Mouse (Mus musculus) heart, embryonic 13.5 days (tissue): Measurements from ENCODE around the gene Epha6. TPM values are rescaled to one million over a fixed set of nuclear protein-coding genes. Genes with fewer than 3 reads are reported as not detected.
A peak's percentile ranks its signal among the peaks of the same experiment; 100 is the strongest.

ENCODE experiments used
- ATAC-seq: fragments of 200-750 bp; cut with Nextera tagmentation; 2 replicates; pipeline ENCODE4 v1.8.0; 2017; ENCODE audit warnings: moderate TSS enrichment; ENCODE audit not compliant: insufficient number of reproducible peaks, low FRiP score, low TSS enrichment; ENCODE audit errors: extremely low read depth
- H3K27ac ChIP-seq: fragments of 300-500 bp; sonication (generic); replicated peaks from 2 replicates; pipeline ENCODE4 v1.5.1; 2015; ENCODE audit warnings: moderate library complexity, mild to moderate bottlenecking, inconsistent platforms
- H3K27me3 ChIP-seq: fragments of 300-500 bp; sonication (generic); replicated peaks from 2 replicates; pipeline ENCODE4 v1.6.1; 2015; ENCODE audit warnings: mild to moderate bottlenecking, inconsistent platforms
- H3K36me3 ChIP-seq: fragments of 300-500 bp; sonication (generic); 2 replicates; pipeline ENCODE4 v1.6.1; 2015; ENCODE audit warnings: mild to moderate bottlenecking, inconsistent platforms
- H3K4me1 ChIP-seq: fragments of 300-500 bp; sonication (generic); 2 replicates; pipeline ENCODE4 v1.6.1; 2015; ENCODE audit warnings: inconsistent platforms
- H3K4me2 ChIP-seq: fragments of 300-500 bp; sonication (generic); 2 replicates; pipeline ENCODE4 v1.6.1; 2015; ENCODE audit warnings: inconsistent platforms, mild to moderate bottlenecking, moderate library complexity
- H3K4me3 ChIP-seq: fragments of 300-500 bp; sonication (generic); 2 replicates; pipeline ENCODE4 v1.5.1; 2015; ENCODE audit warnings: moderate library complexity, mild to moderate bottlenecking, inconsistent platforms
- H3K9ac ChIP-seq: fragments of 300-500 bp; sonication (generic); 2 replicates; pipeline ENCODE4 v1.6.1; 2015; ENCODE audit warnings: inconsistent platforms, mild to moderate bottlenecking, moderate library complexity
- H3K9me3 ChIP-seq: fragments of 300-500 bp; sonication (generic); 2 replicates; pipeline ENCODE4 v1.6.1; 2016; ENCODE audit warnings: inconsistent platforms
- WGBS: fragments of 180-500 bp; shearing (Covaris S2); methylation state at CpG from one replicate; pipeline ENCODE4 v1.1.7; 2015; ENCODE audit warnings: mixed read lengths; 5-methylcytosine and 5-hydroxymethylcytosine counted together
- polyA plus RNA-seq: library from polyadenylated mRNA; unstranded; fragments of >200 nt; fragmentation: Nextera tagmentation; extraction: Ambion mirVana; gene quantifications from 2 replicates; pipeline ENCODE4 v1.2.1, GENCODE M21; 2015

Epha6 gene
- polyA plus RNA-seq, 1 experiment from 2014 or later: not detected

DNA sequence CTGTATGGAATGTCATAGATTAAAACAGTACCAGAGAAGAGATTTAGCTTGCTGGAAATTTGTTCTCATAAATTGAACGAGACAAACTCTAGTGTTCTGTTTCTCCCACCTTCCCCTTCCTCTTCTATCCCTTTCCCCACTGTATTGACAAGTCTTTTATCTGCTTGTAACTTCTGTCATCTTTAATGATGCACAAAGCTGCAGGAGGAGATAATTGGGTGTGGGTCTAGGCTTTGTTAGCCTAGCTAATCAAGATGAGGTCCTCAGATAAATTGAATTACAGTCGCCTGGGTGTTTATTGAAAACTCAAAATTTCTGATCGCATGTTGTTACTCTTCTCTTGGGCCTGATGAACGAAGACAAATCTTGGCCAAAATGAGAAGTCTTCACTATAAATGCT, 844.5 kb downstream of the Epha6 start:
- H3K4me2 ChIP-seq: no peak overlapping the region
- H3K36me3 ChIP-seq: no peaks in the 10 kb centered on the region
- no peak overlapping the region for H3K9ac ChIP-seq
- 61% methylated on average over 4 of the region's 4 CpGs for WGBS
- no peaks in the 10 kb centered on the region for H3K4me1 ChIP-seq
- H3K9me3 ChIP-seq: no peaks in the 10 kb centered on the region
- H3K4me3 ChIP-seq: no peak overlapping the region
- no peaks in the 10 kb centered on the region for H3K27me3 ChIP-seq
- no peak for ATAC-seq
- H3K27ac ChIP-seq: no peak overlapping the region

DNA sequence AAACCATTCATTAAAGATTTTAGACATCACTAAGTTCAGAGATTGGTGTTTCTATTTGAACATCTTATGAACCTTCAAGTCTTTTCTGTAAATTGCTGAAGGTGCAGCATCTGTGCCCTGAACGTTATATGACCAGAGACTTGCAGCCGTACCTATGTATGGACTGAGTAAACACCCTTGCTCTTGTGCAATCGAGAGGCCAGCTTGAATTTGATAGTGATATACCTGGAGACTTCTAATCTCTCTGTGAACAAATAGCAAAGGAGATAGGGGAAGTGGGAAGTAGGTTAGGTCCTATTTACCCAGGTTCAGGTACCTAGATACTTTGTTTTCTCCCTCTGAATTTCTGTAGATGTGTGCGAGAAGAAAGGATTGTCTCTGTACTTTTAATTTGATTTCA, 854.4 kb downstream of the Epha6 start:
- Histone ChIP-seq H3K4me1 (no peaks in the 10 kb centered on the region), H3K4me3 (no peak overlapping the region), H3K27me3 (no peaks in the 10 kb centered on the region), H3K9ac (no peak overlapping the region), H3K4me2 (no peak overlapping the region), H3K9me3 (no peaks in the 10 kb centered on the region), H3K27ac (no peak overlapping the region), H3K36me3 (no peaks in the 10 kb centered on the region)
- 67% methylated on average over 4 of the region's 4 CpGs for WGBS
- no peak for ATAC-seq

DNA sequence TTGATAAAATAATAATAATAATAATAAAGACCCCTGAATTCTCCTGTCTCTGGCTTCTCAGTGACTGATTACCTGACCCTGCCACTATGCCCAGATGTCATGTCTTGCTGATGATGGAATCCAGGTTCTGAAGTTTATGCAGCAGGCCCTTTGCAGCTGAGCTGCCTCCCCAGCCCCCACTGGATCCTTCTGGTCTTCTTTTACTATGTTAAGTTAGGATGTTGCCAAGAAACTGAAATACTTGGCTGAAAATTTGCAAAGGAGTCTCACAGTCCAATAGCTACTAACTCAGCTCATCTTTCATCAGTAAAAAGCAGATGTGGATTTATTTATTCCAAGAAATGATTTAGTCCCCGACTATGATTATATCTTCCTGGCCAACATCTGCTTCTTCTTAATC, 861.7 kb downstream of the Epha6 start:
- Histone ChIP-seq H3K4me2 (no peak overlapping the region), H3K9ac (no peak overlapping the region), H3K4me1 (no peaks in the 10 kb centered on the region), H3K36me3 (no peaks in the 10 kb centered on the region), H3K27ac (no peak overlapping the region), H3K4me3 (no peak overlapping the region), H3K27me3 (no peaks in the 10 kb centered on the region), H3K9me3 (no peaks in the 10 kb centered on the region)
- ATAC-seq: no peak
- WGBS: 80% methylated on average over 1 of the region's 1 CpGs

DNA sequence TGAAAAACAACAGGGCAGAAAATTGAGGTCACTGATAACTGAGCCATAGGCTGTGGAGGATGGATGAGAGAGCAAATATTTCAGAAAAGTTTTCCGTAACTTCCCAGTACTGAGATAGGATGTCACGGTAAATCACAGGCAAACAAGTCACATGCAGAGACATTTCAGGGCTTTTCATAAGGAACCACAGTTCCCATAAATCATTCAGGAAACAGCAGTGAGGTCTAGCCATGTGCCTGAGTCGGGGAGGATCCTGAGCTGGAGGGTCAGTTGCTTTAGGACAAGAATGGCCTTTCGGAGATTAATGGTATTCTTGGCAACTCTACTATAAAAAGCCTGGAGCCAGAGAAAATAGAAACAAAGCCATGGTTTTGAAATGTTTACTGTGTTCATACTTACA, 889.8 kb downstream of the Epha6 start:
- ATAC-seq: no peak
- Histone ChIP-seq H3K9me3 (no peaks in the 10 kb centered on the region), H3K9ac (no peak overlapping the region), H3K4me1 (no peaks in the 10 kb centered on the region), H3K4me2 (no peak overlapping the region), H3K27me3 (no peaks in the 10 kb centered on the region), H3K4me3 (no peak overlapping the region), H3K27ac (no peak overlapping the region), H3K36me3 (no peaks in the 10 kb centered on the region)
- 86% methylated on average over 4 of the region's 4 CpGs for WGBS

DNA sequence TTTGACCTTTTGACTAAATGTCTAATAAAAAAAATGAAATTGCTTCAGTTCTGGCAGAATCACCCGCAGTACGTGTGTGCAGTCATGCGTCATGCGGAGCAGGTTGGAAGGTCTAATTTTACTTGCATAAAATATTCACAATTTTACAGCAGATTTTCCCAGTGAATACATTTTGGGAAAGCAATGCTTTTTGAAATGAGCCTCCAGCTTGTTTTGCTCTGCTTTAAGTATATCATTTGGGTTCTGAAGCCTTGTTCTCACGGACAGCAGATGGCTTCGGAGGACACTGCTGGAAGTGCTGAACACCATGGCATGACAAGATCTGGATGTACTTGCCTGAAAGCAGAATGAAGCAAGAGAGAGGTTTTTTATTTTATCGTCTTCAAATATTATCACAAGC, 912.1 kb downstream of the Epha6 start:
- H3K36me3 ChIP-seq: no peaks in the 10 kb centered on the region
- no peak for ATAC-seq
- no peak overlapping the region for H3K9ac ChIP-seq
- H3K27ac ChIP-seq: no peak overlapping the region
- no peaks in the 10 kb centered on the region for H3K9me3 ChIP-seq
- 83% methylated on average over 7 of the region's 7 CpGs for WGBS
- H3K4me2 ChIP-seq: no peak overlapping the region
- H3K27me3 ChIP-seq: no peaks in the 10 kb centered on the region
- H3K4me1 ChIP-seq: no peaks in the 10 kb centered on the region
- H3K4me3 ChIP-seq: no peak overlapping the region

DNA sequence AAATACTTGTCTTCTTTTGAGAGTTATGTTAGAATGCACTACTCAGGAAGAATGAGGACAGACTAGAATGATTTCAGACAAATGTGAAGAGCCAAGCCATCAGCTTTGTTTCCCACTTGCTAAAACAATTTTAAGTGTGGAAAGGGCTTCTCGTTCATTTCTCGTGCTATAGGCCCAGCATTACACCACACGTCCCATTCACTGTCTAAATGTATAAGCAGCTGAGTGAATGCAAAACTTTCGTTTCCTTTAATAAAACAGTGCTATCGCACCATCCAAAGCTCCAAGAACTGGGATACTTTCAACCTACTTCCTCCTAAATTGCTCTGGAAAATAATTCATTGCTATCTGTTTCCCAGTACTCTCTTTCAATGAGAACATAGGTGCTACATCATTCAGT, 916.2 kb downstream of the Epha6 start:
- ATAC-seq: no peak
- Histone ChIP-seq H3K4me3 (no peak overlapping the region), H3K9ac (no peak overlapping the region), H3K9me3 (no peaks in the 10 kb centered on the region), H3K4me1 (no peaks in the 10 kb centered on the region), H3K27me3 (no peaks in the 10 kb centered on the region), H3K4me2 (no peak overlapping the region), H3K27ac (no peak overlapping the region), H3K36me3 (no peaks in the 10 kb centered on the region)
- WGBS: 73% methylated on average over 5 of the region's 5 CpGs

DNA sequence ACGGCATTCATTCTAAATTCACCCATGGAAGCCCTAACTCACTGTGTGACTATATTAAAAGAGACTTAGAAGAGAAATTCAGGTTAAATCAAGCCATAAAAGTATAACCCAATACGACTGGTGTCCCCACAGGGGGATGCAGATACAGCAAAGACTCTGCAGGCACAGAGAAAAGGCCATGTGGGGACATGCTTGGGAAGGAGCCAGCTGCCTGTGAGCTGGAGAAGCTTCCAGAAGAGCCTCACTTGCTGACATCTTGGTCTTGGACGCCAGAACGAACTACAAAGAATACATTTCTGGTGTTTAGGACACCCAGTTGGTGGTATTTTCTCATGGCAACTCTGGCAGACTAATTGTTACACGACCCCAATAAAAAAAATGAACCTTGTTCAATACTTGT, 920.2 kb downstream of the Epha6 start:
- no peaks in the 10 kb centered on the region for H3K27me3 ChIP-seq
- no peak overlapping the region for H3K4me3 ChIP-seq
- ATAC-seq: no peak
- no peak overlapping the region for H3K9ac ChIP-seq
- H3K4me1 ChIP-seq: no peaks in the 10 kb centered on the region
- WGBS: 54% methylated on average over 5 of the region's 5 CpGs
- no peak overlapping the region for H3K27ac ChIP-seq
- no peaks in the 10 kb centered on the region for H3K36me3 ChIP-seq
- H3K4me2 ChIP-seq: no peak overlapping the region
- no peaks in the 10 kb centered on the region for H3K9me3 ChIP-seq

DNA sequence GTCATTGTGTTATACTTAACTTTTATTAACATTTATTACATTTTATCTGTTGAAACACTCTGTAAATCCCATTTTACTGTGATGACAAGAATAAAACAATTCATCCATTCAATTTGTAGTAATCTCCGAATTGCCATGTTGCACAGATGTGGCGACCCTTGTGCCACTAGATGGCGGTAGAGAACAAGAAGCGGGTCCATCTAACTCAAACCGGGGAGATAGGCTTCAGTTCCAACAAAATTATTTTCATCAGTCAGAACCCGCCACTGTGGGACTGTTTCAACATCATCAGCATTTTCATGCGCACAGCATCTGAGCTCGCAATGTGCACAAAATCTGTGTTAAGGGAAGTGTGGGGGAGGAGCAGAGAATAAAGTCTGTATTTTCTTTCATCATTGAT, 921.9 kb downstream of the Epha6 start:
- Histone ChIP-seq H3K27me3 (no peaks in the 10 kb centered on the region), H3K4me1 (no peaks in the 10 kb centered on the region), H3K27ac (no peak overlapping the region), H3K9me3 (no peaks in the 10 kb centered on the region), H3K9ac (no peak overlapping the region), H3K4me3 (no peak overlapping the region), H3K36me3 (no peaks in the 10 kb centered on the region), H3K4me2 (no peak overlapping the region)
- no peak for ATAC-seq
- WGBS: 7% methylated on average over 8 of the region's 8 CpGs

DNA sequence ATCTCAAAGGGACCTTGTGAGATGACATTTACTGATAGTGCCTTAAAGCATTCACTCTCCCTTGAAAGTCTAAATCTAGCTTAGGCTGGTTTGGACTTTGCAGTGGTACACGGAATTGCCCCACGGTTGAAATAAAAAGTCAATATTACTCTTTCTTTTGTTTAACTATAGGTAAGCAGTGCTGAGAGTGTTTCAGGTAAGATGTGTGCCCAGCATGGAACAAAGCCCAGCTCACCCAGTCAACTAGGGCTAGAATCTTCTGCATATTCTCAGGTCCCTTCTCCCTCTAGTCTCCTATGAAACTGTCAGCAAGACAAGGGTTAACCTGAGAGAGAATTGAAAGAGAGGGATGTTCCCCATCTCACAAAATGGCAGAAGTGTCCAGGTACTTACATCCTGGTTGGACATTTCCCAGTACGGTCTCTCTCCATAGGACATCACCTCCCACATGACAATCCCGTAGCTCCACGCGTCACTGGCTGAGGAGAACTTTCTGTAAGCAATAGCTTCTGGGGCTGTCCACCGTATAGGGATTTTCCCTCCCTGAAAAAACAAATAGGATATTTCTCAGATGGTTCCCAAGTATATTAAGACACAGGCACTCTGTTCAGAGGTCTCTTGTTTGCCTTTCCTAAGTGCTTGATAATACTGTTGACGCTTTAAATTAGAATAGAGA, 923.0 kb downstream of the Epha6 start:
- Histone ChIP-seq H3K36me3 (no peaks in the 10 kb centered on the region), H3K9me3 (no peaks in the 10 kb centered on the region), H3K27ac (no peak overlapping the region), H3K27me3 (no peaks in the 10 kb centered on the region), H3K9ac (no peak overlapping the region), H3K4me1 (no peaks in the 10 kb centered on the region), H3K4me2 (no peak overlapping the region), H3K4me3 (no peak overlapping the region)
- no peak for ATAC-seq
- WGBS: 77% methylated on average over 8 of the region's 8 CpGs

DNA sequence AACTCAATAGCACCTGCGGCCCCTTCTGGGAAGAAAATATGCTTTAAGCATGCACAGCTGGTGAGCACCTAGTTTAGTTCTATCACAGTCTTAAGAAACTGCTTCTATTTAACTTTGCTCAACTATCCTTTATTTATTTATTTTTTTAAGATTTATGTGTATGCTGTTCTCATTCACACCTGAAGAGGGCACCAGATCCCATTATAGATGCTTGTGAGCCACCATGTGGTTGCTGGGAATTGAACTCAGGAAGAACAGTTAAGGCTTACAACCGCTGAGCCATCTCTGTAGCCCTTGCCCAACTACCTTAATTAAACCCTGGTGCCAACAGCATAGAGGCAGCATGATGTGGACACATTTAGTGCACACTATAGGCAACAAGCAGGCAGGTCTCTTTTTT, 938.4 kb downstream of the Epha6 start:
- Histone ChIP-seq H3K9ac (no peak overlapping the region), H3K27me3 (no peaks in the 10 kb centered on the region), H3K4me3 (no peak overlapping the region), H3K27ac (no peak overlapping the region), H3K4me2 (no peak overlapping the region), H3K36me3 (no peaks in the 10 kb centered on the region), H3K4me1 (no peaks in the 10 kb centered on the region), H3K9me3 (no peaks in the 10 kb centered on the region)
- no peak for ATAC-seq
- 82% methylated on average over 2 of the region's 2 CpGs for WGBS

DNA sequence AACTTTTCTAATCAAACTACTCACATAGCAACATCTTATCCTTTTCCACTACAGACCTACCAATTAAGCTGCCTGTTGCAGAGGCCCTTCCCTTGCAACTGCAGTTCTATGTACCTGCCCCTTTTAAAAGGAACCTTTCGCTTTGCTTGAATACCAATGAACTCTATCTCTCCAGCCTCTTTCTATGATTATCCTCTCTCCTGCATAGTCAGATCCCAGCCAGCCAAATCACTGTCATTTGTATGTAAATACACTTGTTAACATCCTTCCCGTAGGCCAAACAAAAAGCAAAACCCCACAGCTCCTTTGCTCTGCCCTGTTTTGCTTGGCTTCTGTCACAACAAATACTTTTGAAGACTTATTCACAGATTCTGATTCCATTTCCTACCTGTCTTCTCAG, 961.6 kb downstream of the Epha6 start:
- 59% methylated on average over 2 of the region's 2 CpGs for WGBS

DNA sequence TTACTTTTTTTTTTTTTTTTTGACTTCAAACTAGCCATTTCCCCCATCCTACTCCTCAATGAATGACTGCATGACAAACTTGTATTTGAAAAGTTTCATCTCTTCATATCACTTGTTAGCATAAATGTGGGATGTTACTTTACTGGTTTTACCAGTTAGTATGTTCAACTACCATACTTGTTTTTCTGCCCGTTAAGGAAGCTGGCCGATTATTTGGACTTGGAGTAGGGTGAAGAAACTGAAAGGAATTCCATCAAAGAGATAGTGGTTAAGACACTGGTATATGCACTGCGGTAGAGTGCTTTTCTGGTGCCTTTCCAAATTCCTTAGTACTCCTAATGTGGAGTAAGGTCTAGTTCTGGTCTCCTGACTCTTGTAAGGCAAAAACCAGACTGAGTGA, 965.3 kb downstream of the Epha6 start:
- ATAC-seq: no peak
- 82% methylated on average over 3 of the region's 3 CpGs for WGBS
- H3K4me2 ChIP-seq: peak overlapping the region; percentile 76

More for the DNA sequence above, 961.6 kb downstream of the Epha6 start:
- Histone ChIP-seq H3K27me3 (no peaks in the 10 kb centered on the region; the same call in 1 of the 2 replicates), H3K9ac (no peak overlapping the region), H3K27ac (no peak overlapping the region), H3K4me1 (0 out of 2 replicates have a peak, but pooled peaks cover 2% of the 10 kb centered on the region), H3K36me3 (no peaks in the 10 kb centered on the region), H3K4me3 (no peak overlapping the region), H3K4me2 (no peak overlapping the region), H3K9me3 (0 out of 2 replicates have a peak, but pooled peaks cover 2% of the 10 kb centered on the region)
- no peak for ATAC-seq

More for the DNA sequence above, 965.3 kb downstream of the Epha6 start:
- H3K36me3 ChIP-seq: no peaks in the 10 kb centered on the region
- H3K27ac ChIP-seq: peak overlapping the region; percentile 99; the same call in 1 of the 2 replicates
- peaks cover 8% of the 10 kb centered on the region; the same call in 1 of the 2 replicates for H3K4me1 ChIP-seq
- H3K4me3 ChIP-seq: peak overlapping the region; percentile 62; the same call in 1 of the 2 replicates
- H3K27me3 ChIP-seq: no peaks in the 10 kb centered on the region; the same call in 1 of the 2 replicates
- H3K9ac ChIP-seq: no peak overlapping the region
- no peaks in the 10 kb centered on the region for H3K9me3 ChIP-seq
